Mouse (Mus musculus): ENCODE measurements around the gene Hcar1. TPM values are rescaled to one million over a fixed set of nuclear protein-coding genes. Genes with fewer than 3 reads are reported as not detected.

Gene Hcar1
- polyA plus RNA-seq, 1 experiment from 2014 or later, result 1.4 TPM

- WGBS, result 89% methylated on average over 7 of the region's 7 CpGs
- Histone ChIP-seq H3K9me3 (ENCODE audit: control insufficient read depth, low read length) (no peaks in the 10 kb centered on the region), H3K4me2 (replicated peaks; ENCODE audit: low read depth, low read length) (no peak overlapping the region), H3K36me3 (ENCODE audit: control insufficient read depth, insufficient read depth, low read length) (no peaks in the 10 kb centered on the region), H3K4me1 (ENCODE audit: control insufficient read depth, insufficient read depth, low read length) (no peaks in the 10 kb centered on the region), H3K27ac (ENCODE audit: low read depth, low read length) (no peak overlapping the region), H3K9ac (ENCODE audit: low read depth, low read length) (no peak overlapping the region), H3K27me3 (ENCODE audit: control insufficient read depth, insufficient read depth, low read length) (no peaks in the 10 kb centered on the region), H3K4me3 (ENCODE audit: low read length) (no peak overlapping the region)
- no peak for ATAC-seq (ENCODE audit: low FRiP score, low TSS enrichment)
Observed at GRCm38 (mm10) chr5:123832309-123832708, 47.5 kb downstream of the Hcar1 start.

GRCm38 (mm10) chr5:123827659-123828091 lies 52.1 kb downstream of the Hcar1 start:
- no peaks in the 10 kb centered on the region for H3K9me3 ChIP-seq (ENCODE audit: control insufficient read depth, low read length)
- 30% methylated on average over 6 of the region's 6 CpGs for WGBS
- H3K4me3 ChIP-seq (ENCODE audit: low read length), result no peak overlapping the region
- 0 out of 2 replicates have a peak overlapping the region, but pooled peaks have one; percentile 13 for H3K9ac ChIP-seq (ENCODE audit: low read depth, low read length)
- no peaks in the 10 kb centered on the region for H3K4me1 ChIP-seq (ENCODE audit: control insufficient read depth, insufficient read depth, low read length)
- H3K36me3 ChIP-seq (ENCODE audit: control insufficient read depth, insufficient read depth, low read length), result no peaks in the 10 kb centered on the region
- no peak overlapping the region for H3K27ac ChIP-seq (ENCODE audit: low read depth, low read length)
- peak; percentile 78 for ATAC-seq (ENCODE audit: low FRiP score, low TSS enrichment)
- no peaks in the 10 kb centered on the region for H3K27me3 ChIP-seq (ENCODE audit: control insufficient read depth, insufficient read depth, low read length)
- H3K4me2 ChIP-seq (replicated peaks; ENCODE audit: low read depth, low read length), result no peak overlapping the region

Other genes with a start within 250 kb of the Hcar1 start
- gene Clip1, start 195.4 kb downstream of the Hcar1 start, polyA plus RNA-seq (2014; fragmentation: Nextera tagmentation; extraction: Ambion mirVana), result 20.7 and 32.6 TPM in 2 replicates
- 75.3 and 101 TPM in 2 replicates for gene Zcchc8, start 158.9 kb downstream of the Hcar1 start, polyA plus RNA-seq (2014; fragmentation: Nextera tagmentation; extraction: Ambion mirVana)
- gene Rsrc2, start 130.6 kb downstream of the Hcar1 start, polyA plus RNA-seq (2014; fragmentation: Nextera tagmentation; extraction: Ambion mirVana), result 128 and 153 TPM in 2 replicates
- 33.7 and 35.9 TPM in 2 replicates for gene Kntc1, start 130.3 kb downstream of the Hcar1 start, polyA plus RNA-seq (2014; fragmentation: Nextera tagmentation; extraction: Ambion mirVana)
- not detected in 2 replicates for gene Hcar2, start 14.5 kb downstream of the Hcar1 start, polyA plus RNA-seq (2014; fragmentation: Nextera tagmentation; extraction: Ambion mirVana)
- gene Denr, start 27.2 kb upstream of the Hcar1 start, polyA plus RNA-seq (2014; fragmentation: Nextera tagmentation; extraction: Ambion mirVana), result 135 and 171 TPM in 2 replicates
- 0.89 and 3.8 TPM in 2 replicates for gene Gm43518, start 47.4 kb upstream of the Hcar1 start, polyA plus RNA-seq (2014; fragmentation: Nextera tagmentation; extraction: Ambion mirVana)
- 6.2 and 7.3 TPM in 2 replicates for gene Ccdc62, start 50.7 kb upstream of the Hcar1 start, polyA plus RNA-seq (2014; fragmentation: Nextera tagmentation; extraction: Ambion mirVana)
- gene Hip1r, start 93.6 kb upstream of the Hcar1 start, polyA plus RNA-seq (2014; fragmentation: Nextera tagmentation; extraction: Ambion mirVana), result 11.0 and 13.0 TPM in 2 replicates
- gene Vps37b, start 152.2 kb upstream of the Hcar1 start, polyA plus RNA-seq (2014; fragmentation: Nextera tagmentation; extraction: Ambion mirVana), result 20.2 and 27.6 TPM in 2 replicates
- gene Abcb9, start 215.8 kb upstream of the Hcar1 start, polyA plus RNA-seq (2014; fragmentation: Nextera tagmentation; extraction: Ambion mirVana), result 0.44 and 0.97 TPM in 2 replicates
- gene Ogfod2, start 232.3 kb upstream of the Hcar1 start, polyA plus RNA-seq (2014; fragmentation: Nextera tagmentation; extraction: Ambion mirVana), result 12.2 and 15.3 TPM in 2 replicates
- 105 and 114 TPM in 2 replicates for gene Arl6ip4, start 236.1 kb upstream of the Hcar1 start, polyA plus RNA-seq (2014; fragmentation: Nextera tagmentation; extraction: Ambion mirVana)